ENCODE assay signal across 14 mouse cellular contexts in genomic region chr7:134677852-134678251, GRCm38 (mm10).
"Had no signal": no experiment of that assay in that cellular context is flagged by ENCODE, and none has a peak within 500 bp of the region (broad histone marks: within the 10 kb centered on the region; RNA-seq: fewer than 3 reads in every experiment).

No protein-coding gene starts in this region.

- H3K36me3 ChIP-seq: limb, embryonic 15.5 days; liver, embryonic 12.5 days; midbrain, embryonic 10.5 days; neural tube, embryonic 15.5 days had no signal

- H3K9me3 ChIP-seq: limb, embryonic 15.5 days; liver, embryonic 12.5 days; midbrain, embryonic 10.5 days; neural tube, embryonic 15.5 days had no signal

- H3K9ac ChIP-seq: limb, embryonic 15.5 days; liver, embryonic 12.5 days; lung, embryonic 14.5 days; neural tube, embryonic 15.5 days had no signal

- H3K4me2 ChIP-seq: limb, embryonic 15.5 days; liver, embryonic 12.5 days; lung, embryonic 14.5 days; neural tube, embryonic 15.5 days had no signal

- DNase-seq: layer of hippocampus, adult 9-11 months; layer of hippocampus, postnatal 36 days; lung, embryonic 14.5 days; lung, postnatal 10 days; lung, postnatal 4 days; midbrain, embryonic 14.5 days; right cerebral cortex, adult 18-20 months; right cerebral cortex, postnatal 25 days; thymus, postnatal 36 days had no signal

- ATAC-seq: liver, embryonic 12.5 days had no signal

- H3K27ac ChIP-seq: limb, embryonic 15.5 days; liver, embryonic 12.5 days; neural tube, embryonic 15.5 days had no signal

- H3K27me3 ChIP-seq: limb, embryonic 15.5 days; liver, embryonic 12.5 days; neural tube, embryonic 15.5 days had no signal

- H3K4me3 ChIP-seq: limb, embryonic 15.5 days; liver, embryonic 12.5 days; midbrain, embryonic 10.5 days; myocyte; neural tube, embryonic 15.5 days had no signal
